Mouse (Mus musculus) CH12.LX (cell line): ENCODE data around the gene Olfr1387.

Source experiments
- CTCF ChIP-seq, 2 experiments: IDR thresholded peaks in 1 of 2; conservative IDR thresholded peaks in 1 of 2; 2 replicates each; pipeline ENCODE4 v1.5.1; 2011 to 2012; ENCODE audit warnings: low read depth in 2 of 2, low read length in 2 of 2, improper control_type of control experiment in 1 of 2, inconsistent platforms in 1 of 2, mild to moderate bottlenecking in 1 of 2, moderate library complexity in 1 of 2
- ETS1 ChIP-seq: conservative IDR thresholded peaks from 2 replicates; pipeline ENCODE4 v1.6.1; 2012; ENCODE audit warnings: low read depth, mild to moderate bottlenecking, inconsistent platforms, low read length, improper control_type of control experiment, moderate library complexity
- POLR2A ChIP-seq: IDR thresholded peaks from 2 replicates; pipeline ENCODE4 v1.6.1; 2011; ENCODE audit warnings: low read depth, mild to moderate bottlenecking, improper control_type of control experiment, low read length
- TBP ChIP-seq: conservative IDR thresholded peaks from 2 replicates; pipeline ENCODE4 v1.6.1; 2011; ENCODE audit warnings: low read depth, low read length, improper control_type of control experiment
- ZNF384 ChIP-seq: IDR thresholded peaks from 2 replicates; pipeline ENCODE4 v1.6.1; 2012; ENCODE audit warnings: low read depth, low read length, improper control_type of control experiment, inconsistent platforms

DNA sequence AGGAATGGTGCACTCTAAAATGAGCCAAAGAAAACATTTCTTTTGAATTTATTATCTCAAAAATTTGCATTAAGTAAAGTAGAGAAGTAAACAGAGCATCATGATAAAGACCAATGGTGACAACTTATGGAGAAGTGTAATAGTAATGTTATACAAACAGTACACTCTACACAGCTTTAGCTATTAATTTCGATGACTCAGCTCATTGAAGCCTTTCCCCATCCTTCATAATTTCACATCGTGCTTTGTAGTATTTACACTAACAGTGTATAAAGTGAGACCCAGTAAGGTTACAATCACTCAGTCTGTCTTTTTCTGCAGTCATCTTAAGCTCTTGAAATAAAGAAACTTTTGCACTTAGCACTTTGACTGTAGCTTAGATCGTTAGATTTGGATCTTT is 48.4 kb upstream of the Olfr1387 start:
- TF ChIP-seq ETS1 (no peak), TBP (no peak), CTCF (conservative IDR thresholded peaks at IDR 0.05 in 1 of 2, IDR thresholded peaks at IDR 0.05 in 1 of 2; ENCODE audit: low read depth in 2 of 2, low read length in 2 of 2) (no peak), POLR2A (no peak), ZNF384 (no peak)
